Mouse (Mus musculus) cortical plate, adult 2 months (tissue): ENCODE measurements at regions not wholly inside any gene's neighbourhood (a gene's known extent, or its start where the extent isn't known, plus 50 kb on each side); places are given as distances from the start of the nearest gene placed in this dataset.

Experiments
- H3K27ac ChIP-seq: fragments of 200-500 bp; 2 replicates; pipeline ENCODE4 v1.5.1; 2012; ENCODE audit warnings: low read length, control low read depth, inconsistent platforms; ENCODE audit not compliant: insufficient read depth
- H3K4me1 ChIP-seq: fragments of 200-500 bp; 2 replicates; pipeline ENCODE4 v1.6.1; 2011; ENCODE audit warnings: low read length; ENCODE audit not compliant: control insufficient read depth, insufficient read depth
- H3K4me3 ChIP-seq: fragments of 200-500 bp; 2 replicates; pipeline ENCODE4 v1.5.1; 2011; ENCODE audit warnings: mild to moderate bottlenecking, low read length, control low read depth; ENCODE audit not compliant: insufficient read depth
- CTCF ChIP-seq: fragments of 200-500 bp; IDR thresholded peaks from 2 replicates; pipeline ENCODE4 v1.5.1; 2011; ENCODE audit warnings: mild to moderate bottlenecking, control low read depth, low read length; ENCODE audit not compliant: insufficient read depth; ENCODE audit errors: extremely low read depth
- POLR2A ChIP-seq: fragments of 200-500 bp; IDR thresholded peaks from 2 replicates; pipeline ENCODE4 v1.6.1; 2011; ENCODE audit warnings: mild to moderate bottlenecking, low read length, control low read depth; ENCODE audit not compliant: insufficient read depth; ENCODE audit errors: extremely low read depth

DNA sequence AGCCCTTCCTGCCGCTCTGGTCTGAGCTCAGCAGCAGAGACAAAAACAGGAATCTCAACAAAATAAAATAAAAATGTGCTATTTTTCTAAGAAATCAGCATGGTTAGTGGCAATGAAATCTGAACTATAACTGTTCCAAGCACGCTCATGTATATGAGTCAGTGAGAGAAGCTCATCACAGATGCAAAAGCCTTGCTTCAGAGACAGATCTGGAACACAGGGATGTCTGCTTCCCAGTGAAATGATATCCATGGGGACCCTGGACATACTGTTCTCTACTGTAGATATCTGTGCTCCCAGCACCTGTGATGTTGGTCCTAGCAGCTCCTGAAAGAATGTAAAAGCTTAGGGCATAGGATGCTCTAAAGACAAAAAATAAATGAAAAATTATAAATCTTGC, 321.2 kb upstream of the BB014433 start:
- no peak overlapping the region for H3K4me3 ChIP-seq
- no peaks in the 10 kb centered on the region; the same call in 1 of the 2 replicates for H3K4me1 ChIP-seq
- TF ChIP-seq POLR2A, result no peak
- no peak for TF ChIP-seq CTCF
- no peak overlapping the region for H3K27ac ChIP-seq

DNA sequence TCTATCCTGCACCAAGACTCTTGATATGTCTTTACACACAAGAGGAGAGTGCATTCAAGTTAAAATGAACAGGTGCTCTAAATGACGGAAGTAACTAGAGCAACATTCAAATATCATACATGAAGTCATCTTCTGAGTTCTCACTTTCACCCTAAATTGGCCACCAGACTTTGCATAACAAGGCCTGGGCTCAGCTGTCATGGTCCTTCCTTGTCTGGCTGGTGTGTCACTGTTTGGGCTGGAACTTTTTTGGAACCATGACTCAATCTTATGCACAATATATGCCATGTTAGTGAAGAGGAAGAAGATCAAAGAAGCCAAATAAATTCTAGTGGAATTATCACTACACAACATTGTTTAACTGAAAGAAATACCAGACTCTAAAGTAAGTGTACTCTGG, 318.7 kb upstream of the BB014433 start:
- no peak overlapping the region for H3K27ac ChIP-seq
- H3K4me3 ChIP-seq, result no peak overlapping the region
- TF ChIP-seq POLR2A, result no peak
- TF ChIP-seq CTCF, result no peak
- no peaks in the 10 kb centered on the region; the same call in 1 of the 2 replicates for H3K4me1 ChIP-seq

DNA sequence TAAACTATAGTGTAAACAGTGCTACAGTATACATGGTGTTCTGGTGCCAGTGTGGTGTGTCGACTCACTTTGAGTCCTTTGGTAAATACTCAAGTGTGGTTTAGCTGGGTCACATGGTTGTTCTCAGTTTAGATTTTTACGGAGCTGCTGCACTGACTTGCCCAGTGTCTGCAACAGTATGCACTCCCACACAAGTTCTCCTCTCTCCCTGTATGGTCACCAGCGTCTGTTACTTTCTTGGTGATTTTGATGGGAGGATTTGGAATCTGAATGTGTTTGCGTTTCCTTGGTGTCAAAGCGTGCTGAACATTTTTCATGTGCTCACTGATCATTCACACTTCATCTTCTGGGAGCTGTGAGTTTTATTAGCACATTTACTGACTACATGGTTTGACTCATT, 298.3 kb upstream of the BB014433 start:
- TF ChIP-seq CTCF, result no peak
- no peak for TF ChIP-seq POLR2A
- peaks cover 3% of the 10 kb centered on the region for H3K4me1 ChIP-seq
- H3K27ac ChIP-seq, result no peak overlapping the region
- no peak overlapping the region for H3K4me3 ChIP-seq

DNA sequence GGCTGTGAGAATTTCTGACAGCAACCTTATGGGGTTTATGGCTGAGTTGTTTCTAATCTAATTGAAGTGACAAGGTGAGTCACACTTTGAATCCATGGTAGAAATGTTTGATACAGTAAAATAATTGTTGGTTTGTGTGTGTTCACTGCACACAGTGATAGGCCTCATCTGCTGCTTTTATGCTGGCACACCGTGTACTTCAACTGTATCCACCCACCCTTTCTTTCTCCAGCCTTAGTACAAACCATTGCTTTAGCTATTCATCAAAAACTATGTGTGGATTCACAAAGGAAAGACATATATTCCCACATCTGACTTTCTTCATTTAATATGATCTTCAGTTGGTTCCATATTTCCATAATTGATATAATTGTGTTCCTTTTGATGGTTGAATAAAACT, 297.7 kb upstream of the BB014433 start:
- Histone ChIP-seq H3K4me3 (no peak overlapping the region), H3K4me1 (peaks cover 3% of the 10 kb centered on the region), H3K27ac (0 out of 2 replicates have a peak overlapping the region, but pooled peaks have one; percentile 18)
- TF ChIP-seq CTCF (no peak), POLR2A (no peak)

DNA sequence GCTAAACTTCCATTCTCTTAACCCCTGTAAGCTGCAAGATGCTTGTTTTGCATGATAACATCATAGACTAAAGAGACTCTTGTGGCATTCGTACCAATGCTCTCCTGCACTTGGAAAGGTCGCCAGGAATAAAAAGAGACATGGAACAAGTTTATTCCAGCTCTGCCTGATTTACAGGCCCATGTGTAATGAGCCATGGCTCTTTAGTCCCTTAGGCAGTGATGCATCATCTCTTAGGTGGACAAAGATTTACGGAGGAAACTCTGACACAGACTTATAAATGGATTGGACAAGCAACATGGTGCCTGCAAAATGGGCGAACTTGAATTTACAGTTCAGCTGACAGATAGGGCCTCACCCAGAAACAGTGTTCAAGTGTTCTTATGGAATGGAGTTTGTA, 288.7 kb upstream of the BB014433 start:
- H3K4me3 ChIP-seq, result no peak overlapping the region
- no peak overlapping the region for H3K27ac ChIP-seq
- TF ChIP-seq POLR2A (no peak), CTCF (no peak)
- H3K4me1 ChIP-seq, result no peaks in the 10 kb centered on the region

DNA sequence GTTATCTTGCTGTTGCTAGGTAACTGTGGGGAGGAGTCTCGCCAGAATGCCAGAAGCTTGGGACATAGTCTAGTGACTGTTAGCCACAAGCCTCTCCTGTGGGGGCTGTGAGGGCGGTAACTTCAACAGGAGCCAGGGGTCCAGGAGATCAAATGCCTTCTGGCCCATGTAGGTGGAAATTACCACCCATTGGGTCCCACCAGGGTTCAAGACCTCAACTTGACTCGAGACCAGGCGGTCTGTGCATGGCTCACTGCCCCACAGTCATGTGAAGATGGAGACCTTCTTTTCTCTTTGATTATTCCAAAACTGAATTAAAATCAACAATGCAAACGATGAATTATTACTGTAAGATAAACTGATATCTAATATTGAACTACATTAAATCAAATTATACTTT, 281.4 kb upstream of the BB014433 start:
- TF ChIP-seq POLR2A (no peak), CTCF (no peak)
- H3K4me1 ChIP-seq, result peaks cover 2% of the 10 kb centered on the region
- no peak overlapping the region for H3K27ac ChIP-seq
- H3K4me3 ChIP-seq, result no peak overlapping the region

DNA sequence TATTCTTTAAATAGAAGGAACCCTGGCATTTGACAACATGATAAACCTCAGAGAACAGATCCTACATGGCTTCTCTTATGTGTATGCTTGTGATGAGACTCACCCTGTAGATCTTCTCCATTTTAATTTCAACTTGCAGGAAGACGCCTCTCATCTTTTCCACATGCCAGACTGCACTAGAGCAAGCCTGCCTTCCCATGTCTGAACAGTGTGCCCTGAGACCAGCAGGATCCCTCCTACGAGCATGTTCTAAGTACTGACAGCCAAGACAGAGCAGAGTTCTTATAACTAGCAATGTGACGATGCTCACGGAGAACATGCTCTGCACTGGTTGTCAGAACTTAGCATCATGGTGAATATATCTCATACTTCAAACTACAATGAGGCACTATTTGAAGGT, 277.5 kb upstream of the BB014433 start:
- TF ChIP-seq CTCF, result no peak
- TF ChIP-seq POLR2A, result no peak
- Histone ChIP-seq H3K4me3 (no peak overlapping the region), H3K27ac (no peak overlapping the region), H3K4me1 (peaks cover 2% of the 10 kb centered on the region)

DNA sequence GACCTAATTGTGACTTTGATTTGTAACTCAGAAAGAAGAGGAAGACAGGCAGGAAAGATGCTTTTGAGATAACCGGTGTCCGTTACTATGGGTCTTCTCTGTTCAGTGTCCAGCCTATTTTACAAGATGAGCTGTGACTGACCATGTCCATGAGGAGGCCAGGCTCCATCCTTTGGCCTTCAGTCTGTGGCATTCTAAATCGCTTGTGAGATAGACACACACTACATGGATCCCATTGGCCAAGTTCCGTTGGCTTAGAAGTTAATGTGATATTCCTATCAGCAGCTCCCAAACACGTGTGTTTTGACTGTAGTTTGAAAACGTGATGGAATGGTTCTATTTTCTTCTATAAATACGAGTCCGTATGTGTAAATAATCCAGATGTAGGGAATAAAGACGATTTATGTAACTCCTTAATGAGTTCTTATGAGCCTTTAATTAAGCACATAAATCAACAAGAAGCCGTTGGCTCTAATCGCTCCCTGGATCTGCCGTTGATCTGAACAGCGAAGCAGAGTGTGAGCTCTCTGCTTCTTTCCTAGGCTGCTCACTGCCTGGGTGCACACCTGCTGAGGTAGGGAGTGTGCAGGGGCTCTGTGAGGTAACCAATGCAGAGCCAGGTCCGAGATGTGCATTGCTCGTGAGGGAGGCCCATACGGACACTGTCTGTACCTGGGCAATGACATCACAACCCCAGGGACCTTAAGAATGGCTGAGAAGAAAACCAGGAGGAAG, 272.4 kb upstream of the BB014433 start:
- H3K27ac ChIP-seq, result no peak overlapping the region
- peaks cover 2% of the 10 kb centered on the region; the same call in 1 of the 2 replicates for H3K4me1 ChIP-seq
- TF ChIP-seq CTCF (no peak), POLR2A (no peak)
- H3K4me3 ChIP-seq, result no peak overlapping the region

DNA sequence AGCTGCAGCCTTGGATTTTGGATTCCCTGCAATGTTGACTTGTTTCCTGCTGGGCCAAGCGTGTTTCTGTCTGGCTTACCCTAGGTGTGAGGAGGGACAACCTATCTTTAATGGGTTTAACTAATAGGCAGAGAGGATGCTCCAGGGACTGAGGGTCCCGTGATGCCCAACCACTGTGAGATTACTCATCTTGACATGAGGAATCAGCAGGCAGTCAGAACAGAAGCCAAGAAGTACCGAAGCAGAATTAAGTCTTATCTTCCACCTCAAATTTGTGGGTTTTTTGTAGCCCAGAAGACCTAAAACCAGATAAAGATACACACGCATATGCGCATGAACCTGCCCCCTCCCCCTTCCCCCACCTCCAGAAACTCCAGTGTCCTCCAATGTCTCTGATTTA, 267.6 kb upstream of the BB014433 start:
- no peak for TF ChIP-seq CTCF
- no peak for TF ChIP-seq POLR2A
- H3K4me3 ChIP-seq, result no peak overlapping the region
- no peak overlapping the region for H3K27ac ChIP-seq
- no peaks in the 10 kb centered on the region for H3K4me1 ChIP-seq

DNA sequence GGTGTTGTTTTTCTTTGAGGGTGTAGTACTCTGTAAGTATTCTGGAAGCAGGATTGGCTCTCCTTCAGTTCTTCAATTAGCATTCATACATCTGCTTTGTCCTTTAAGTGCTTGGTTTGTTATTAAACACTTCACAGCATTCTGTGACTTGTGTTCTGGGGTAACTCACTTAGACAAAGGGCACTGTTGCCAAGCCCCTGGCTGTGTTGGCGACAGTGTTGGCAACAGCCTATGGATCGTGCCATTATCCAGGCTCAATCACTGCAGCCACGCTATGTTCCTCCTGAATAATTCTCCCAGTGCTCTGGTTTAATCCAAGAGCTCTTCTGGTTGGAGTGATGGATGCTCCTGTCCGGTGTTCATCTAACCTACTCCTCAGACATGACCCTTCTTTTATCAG, 265.6 kb upstream of the BB014433 start:
- Histone ChIP-seq H3K4me3 (no peak overlapping the region), H3K4me1 (no peaks in the 10 kb centered on the region), H3K27ac (no peak overlapping the region)
- TF ChIP-seq POLR2A (no peak), CTCF (no peak)
